Mouse (Mus musculus) spleen, adult 18-20 months (tissue): ENCODE measurements around the gene Olfr1037.
"Not testable (repeated sequence)": the region's sequence is repeated elsewhere in the genome, so short reads cannot be mapped to it uniquely, and the experiment has no call there.

Experiments
- DNase-seq, 2 experiments: peaks; one replicate each; pipeline ENCODE4 v3.0.0; 2022; ENCODE audit warnings: mixed read lengths in 2 of 2

Olfr1037 gene

DNA sequence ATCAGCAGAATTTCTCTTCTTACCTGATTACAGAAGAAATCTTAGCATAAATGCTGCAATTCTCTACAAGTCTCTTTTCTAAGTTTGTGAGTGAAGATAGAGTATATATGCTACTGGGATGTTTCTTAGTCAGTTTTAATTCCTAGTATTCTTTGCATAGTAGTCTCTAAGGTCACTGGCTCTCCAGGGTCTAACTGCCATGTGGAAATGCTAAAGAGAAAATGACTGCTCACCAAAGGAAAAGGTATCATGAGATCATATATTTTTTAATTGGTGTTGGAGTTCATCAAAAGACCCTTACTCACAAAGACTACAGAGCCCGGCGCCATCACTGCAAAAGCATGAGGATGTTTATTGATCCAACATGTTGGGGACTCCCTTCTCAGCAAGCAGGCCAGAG is at the start of gene Olfr1037:
Olfr1037 (minus strand) TSS at position 101 of the 400 bp plus-strand sequence.
- DNase-seq: no peak

DNA sequence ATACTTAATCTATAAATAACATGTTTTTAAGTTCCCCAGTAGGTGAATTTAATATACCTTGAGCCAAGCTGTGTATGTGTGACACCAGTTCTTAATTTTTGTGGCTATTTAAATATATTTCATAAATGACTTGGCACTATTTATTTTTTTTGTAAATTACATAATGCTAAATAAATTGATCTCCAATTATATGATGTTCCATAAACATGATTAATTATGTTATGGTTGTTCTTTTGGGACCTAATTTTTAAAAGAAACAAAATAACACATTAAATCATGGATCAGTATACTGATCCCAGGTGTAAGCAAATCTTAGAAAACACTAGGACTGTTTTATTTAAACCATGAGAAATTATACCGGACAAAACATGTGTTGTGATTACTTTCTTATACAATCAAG is 48.6 kb upstream of the Olfr1037 start, which contains the start of gene Olfr1039:
Olfr1039 (minus strand) TSS at position 101 of the 400 bp plus-strand sequence.
- no peak for DNase-seq

DNA sequence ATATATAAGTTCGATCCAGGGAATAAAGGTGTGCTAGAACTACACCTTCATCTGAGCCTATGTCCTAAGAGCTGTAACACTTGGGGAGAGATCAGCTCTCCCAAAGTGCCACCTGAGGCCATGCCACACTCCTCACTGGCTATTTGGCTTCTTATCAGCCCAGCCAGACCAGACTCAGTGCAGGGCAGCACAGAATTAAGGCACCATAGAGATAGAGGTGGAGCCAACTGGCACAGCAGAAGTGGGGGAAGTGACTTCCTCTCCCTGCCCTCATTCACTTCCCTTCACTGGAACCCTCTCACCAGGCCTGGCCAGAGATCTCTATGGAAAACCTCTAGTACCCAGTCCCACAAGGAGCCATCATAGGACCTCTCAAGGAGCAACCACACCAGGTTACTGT is 6.7 kb downstream of the Olfr1037 start:
- not testable (repeated sequence) for DNase-seq

DNA sequence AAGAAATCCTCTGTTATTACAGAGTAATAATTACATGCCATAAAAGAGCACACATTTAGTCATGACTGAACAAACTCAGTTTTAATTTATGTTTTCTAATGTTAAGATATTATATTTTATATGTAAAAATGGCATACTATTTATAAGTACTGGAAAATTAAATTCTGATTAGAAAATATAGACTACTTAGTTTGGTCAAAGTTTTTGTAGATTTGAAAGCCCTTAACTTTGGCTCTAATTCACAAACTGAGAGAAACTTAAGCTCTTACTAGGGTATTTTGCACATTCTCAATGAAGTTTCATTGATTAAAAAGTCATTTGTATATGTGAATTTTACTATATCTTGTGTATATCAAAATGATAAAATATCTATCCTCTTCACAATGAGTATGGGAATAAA is 13.5 kb downstream of the Olfr1037 start, which contains the start of gene Olfr1036:
Olfr1036 (plus strand) TSS at position 301 of the 400 bp plus-strand sequence.
- DNase-seq: not testable (repeated sequence)

DNA sequence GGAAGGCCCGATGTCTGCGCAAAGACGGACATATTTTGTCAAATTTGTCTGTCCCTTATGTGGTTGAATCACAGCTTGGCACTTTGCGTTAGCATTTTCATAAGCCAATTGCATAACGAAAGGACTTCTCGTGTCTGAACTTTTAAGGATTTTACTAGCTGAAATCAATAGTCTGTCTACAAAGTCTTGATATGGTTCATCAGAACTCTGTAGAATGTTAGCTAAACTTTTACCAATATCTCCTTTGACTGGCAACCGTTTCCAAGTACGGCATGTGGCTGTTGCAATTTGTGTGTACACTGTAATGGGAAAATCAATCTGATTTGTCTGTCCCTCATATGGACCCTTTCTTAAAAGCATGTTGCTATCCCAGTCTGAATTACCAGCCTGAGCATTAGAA is 17.0 kb downstream of the Olfr1037 start:
- no peak for DNase-seq

DNA sequence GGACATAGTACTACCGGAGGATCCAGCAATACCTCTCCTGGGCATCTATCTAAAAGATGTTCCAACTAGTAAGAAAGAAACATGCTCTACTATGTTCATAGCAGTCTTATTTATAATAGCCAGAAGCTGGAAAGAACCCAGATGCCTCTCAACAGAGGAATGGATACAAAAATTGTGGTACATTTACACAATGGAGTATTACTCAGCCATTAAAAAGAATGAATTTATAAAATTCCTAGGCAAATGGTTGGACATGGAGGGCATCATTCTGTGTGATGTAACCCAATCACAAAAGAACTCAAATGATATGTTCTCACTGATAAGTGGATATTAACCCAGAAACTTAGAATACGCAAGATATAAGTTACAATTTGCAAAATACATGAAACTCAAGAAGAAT is 23.4 kb downstream of the Olfr1037 start:
- DNase-seq: not testable (repeated sequence)

DNA sequence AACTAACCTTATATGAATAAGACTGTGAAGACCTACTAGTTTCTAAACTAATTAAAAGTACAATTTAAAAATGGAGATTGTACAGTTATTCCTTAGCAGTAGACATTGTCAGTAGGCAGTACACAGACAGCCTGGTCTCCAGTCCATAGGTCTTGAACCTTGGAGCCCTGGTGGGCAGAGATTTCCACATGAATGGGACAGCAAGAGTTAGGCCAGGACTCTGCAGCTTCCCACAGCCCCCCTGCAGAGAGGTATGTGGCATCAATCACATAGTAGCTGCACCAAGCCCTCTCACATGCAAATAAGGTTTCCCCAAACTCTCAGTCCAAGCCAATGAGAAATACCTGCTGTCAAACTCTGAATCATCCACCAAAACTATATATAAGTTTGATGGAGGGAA is 36.4 kb downstream of the Olfr1037 start:
- not testable (repeated sequence) for DNase-seq

DNA sequence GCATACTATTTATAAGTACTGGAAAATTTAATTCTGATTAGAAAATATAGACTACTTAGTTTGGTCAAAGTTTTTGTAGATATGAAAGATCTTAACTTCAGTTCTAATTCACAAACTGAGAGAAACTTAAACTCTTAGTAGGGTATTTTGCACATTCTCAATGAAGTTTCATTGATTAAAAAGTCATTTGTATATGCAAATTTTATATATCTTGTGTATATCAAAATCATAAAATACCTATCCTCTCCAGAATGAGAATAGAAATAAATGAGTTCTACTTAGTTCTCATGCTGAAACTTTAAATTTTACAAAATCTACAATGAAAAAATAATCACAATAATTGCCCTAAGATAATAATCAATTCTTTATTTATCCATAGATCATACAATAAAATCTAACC is 41.6 kb downstream of the Olfr1037 start, which contains the start of gene Olfr1034:
Olfr1034 (plus strand) TSS at position 301 of the 400 bp plus-strand sequence.
- no peak for DNase-seq
